Mouse (Mus musculus) gastrocnemius, adult 2 months (tissue): Measurements from ENCODE around the gene Smchd1. TPM values are rescaled to one million over a fixed set of nuclear protein-coding genes. Genes with fewer than 3 reads are reported as not detected.

Source experiments
- DNase-seq: peaks from one replicate; pipeline ENCODE4 v3.0.0; 2022
- H3K27ac ChIP-seq: fragments of 200-600 bp; 2 replicates; pipeline ENCODE4 v1.8.1; 2022; ENCODE audit warnings: mild to moderate bottlenecking
- H3K4me3 ChIP-seq: fragments of 200-600 bp; 2 replicates; pipeline ENCODE4 v1.8.1; 2022; ENCODE audit warnings: mild to moderate bottlenecking, moderate library complexity
- CTCF ChIP-seq: fragments of 200-600 bp; IDR thresholded peaks from 2 replicates; pipeline ENCODE4 v1.8.1; 2022; ENCODE audit warnings: antibody characterized with exemption, mild to moderate bottlenecking, moderate library complexity
- intact Hi-C: fragments of 180-260 bp; cut with DNase I; formaldehyde crosslinking; loops from one replicate; pipeline ENCODE4 v1.15.1; 2025
- total RNA-seq, 2 experiments: library from RNA; stranded (reverse); gene quantifications; 2 replicates each; pipeline ENCODE4 v1.2.3; 2021

Smchd1 gene
- total RNA-seq, 2 experiments from 2014 or later, result 11.0 to 12.1 TPM

DNA sequence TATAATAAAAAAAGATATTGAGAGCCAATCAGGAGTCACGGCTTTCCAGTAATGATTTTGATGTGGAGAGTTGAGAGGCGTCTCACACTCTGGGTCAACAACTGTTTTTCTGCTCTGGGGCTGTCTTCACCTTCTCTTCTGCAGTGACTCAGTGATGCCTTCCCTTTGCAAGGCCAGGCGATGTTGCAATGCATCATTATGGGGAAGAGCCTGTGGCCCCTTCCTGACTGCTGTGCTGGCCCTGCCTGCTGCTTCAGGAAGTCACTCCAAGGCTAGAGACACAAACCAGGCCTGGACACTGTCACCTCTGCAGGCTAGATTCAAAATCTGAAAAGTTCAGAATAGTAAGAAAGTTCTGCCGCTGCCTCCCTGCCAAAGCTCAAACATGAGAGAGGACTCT lies 175.3 kb downstream of the Smchd1 start:
- Histone ChIP-seq H3K4me3 (no peak overlapping the region), H3K27ac (peak overlapping the region; percentile 53)
- TF ChIP-seq CTCF, result no peak
- DNase-seq, result peak; percentile 59
- intact Hi-C loops, result no loop called here

DNA sequence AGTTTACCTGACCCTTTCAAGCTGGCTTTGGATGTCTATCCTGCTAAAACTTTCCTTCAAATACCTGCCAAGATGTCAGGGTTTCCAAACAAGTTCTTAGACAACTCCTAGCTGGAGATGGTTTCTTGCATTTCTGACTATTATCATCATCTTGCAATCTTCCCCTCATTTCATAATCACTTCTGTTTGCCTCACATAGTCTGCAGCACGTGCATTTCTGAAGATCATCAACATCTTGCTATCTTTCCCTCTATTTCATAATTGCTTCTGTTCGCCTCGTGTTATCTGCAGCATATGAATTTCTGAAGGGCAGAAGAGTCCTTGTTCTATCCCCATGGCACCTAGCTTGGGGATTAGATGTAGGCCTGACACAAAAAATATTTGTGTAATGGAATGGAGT lies 180.6 kb downstream of the Smchd1 start:
- Histone ChIP-seq H3K4me3 (no peak overlapping the region), H3K27ac (no peak overlapping the region)
- no peak for DNase-seq
- intact Hi-C loops, result no loop called here
- TF ChIP-seq CTCF, result no peak

Other genes starting within 250 kb of the Smchd1 start
- gene Emilin2, start 163.4 kb downstream of the Smchd1 start, total RNA-seq, result 1 to 10 TPM; 3.9 to 8.6 TPM
- under 1 TPM; 0.73 to 0.82 TPM for gene Gm4707, start 15.4 kb downstream of the Smchd1 start, total RNA-seq
- under 1 TPM in 1 of 2 experiments, not detected in 1; 0.13 TPM for gene Ndc80, start 51.5 kb upstream of the Smchd1 start, total RNA-seq
- gene Spdya, start 76.7 kb upstream of the Smchd1 start, total RNA-seq, result under 1 TPM; 0.39 to 0.66 TPM
- 10 to 100 TPM; 28.1 to 30.4 TPM for gene Wdr43, start 140.6 kb upstream of the Smchd1 start, total RNA-seq
- gene Togaram2, start 197.9 kb upstream of the Smchd1 start, total RNA-seq, result 1 to 10 TPM; 2.1 to 4.5 TPM